ENCODE assay signal across 11 mouse cellular contexts in the genomic region with DNA sequence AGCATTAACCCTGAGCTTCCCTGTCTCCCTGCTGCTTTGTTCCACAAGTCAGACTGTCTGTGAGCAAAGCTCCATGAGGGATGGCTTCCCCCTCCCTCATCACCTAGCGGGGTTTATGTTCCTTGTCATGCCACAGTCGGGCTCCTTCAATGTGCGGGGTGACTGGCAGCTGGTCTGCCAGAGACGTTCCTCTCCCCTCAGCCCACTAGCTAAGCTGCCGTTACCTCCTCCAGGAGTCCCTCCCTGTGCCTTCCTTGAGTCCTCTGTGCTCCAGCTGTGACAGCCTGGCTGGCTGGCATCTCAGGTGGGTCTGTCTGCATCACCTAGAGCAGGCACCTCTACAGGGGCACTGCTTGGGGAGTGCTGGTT. TPM values are rescaled to one million over a fixed set of nuclear protein-coding genes. Genes with fewer than 3 reads are reported as not detected.
DNase-seq lines count a peak whose midpoint lies in the region; ATAC-seq lines count a peak whose summit lies in the region.
"Had no signal": no experiment of that assay in that cellular context is flagged by ENCODE, and none has a peak within 500 bp of the region (broad histone marks: within the 10 kb centered on the region; RNA-seq: fewer than 3 reads in every experiment).

No protein-coding gene starts in this region.

- no peak overlapping the region for H3K4me3 ChIP-seq in heart, embryonic 13.5 days
- H3K4me3 ChIP-seq in neural tube, embryonic 11.5 days (ENCODE audit: low read depth, low read length), result no peak overlapping the region
- H3K4me3 ChIP-seq in neural tube, embryonic 15.5 days (replicated peaks), result no peak overlapping the region
- no peak overlapping the region for H3K4me3 ChIP-seq in hindbrain, embryonic 16.5 days (ENCODE audit: low read length)
- no peak overlapping the region for H3K4me3 ChIP-seq in liver, embryonic 11.5 days (ENCODE audit: low read depth, low read length)

- peak overlapping the region; percentile 61; the same call in 1 of the 2 replicates for H3K27ac ChIP-seq in heart, embryonic 13.5 days (replicated peaks)
- H3K27ac ChIP-seq in neural tube, embryonic 11.5 days (ENCODE audit: low read depth, low read length), result 0 out of 2 replicates have a peak overlapping the region, but pooled peaks have one; percentile 6
- no peak overlapping the region for H3K27ac ChIP-seq in neural tube, embryonic 15.5 days (replicated peaks)
- no peak overlapping the region for H3K27ac ChIP-seq in hindbrain, embryonic 16.5 days (ENCODE audit: low read depth, low read length)
- no peak overlapping the region for H3K27ac ChIP-seq in liver, embryonic 11.5 days (ENCODE audit: low read depth, low read length)

- no peaks in the 10 kb centered on the region for H3K27me3 ChIP-seq in heart, embryonic 13.5 days (replicated peaks)
- no peaks in the 10 kb centered on the region for H3K27me3 ChIP-seq in neural tube, embryonic 11.5 days (ENCODE audit: control insufficient read depth, insufficient read depth, low read length)
- no peaks in the 10 kb centered on the region for H3K27me3 ChIP-seq in neural tube, embryonic 15.5 days (replicated peaks)
- no peaks in the 10 kb centered on the region for H3K27me3 ChIP-seq in hindbrain, embryonic 16.5 days (replicated peaks; ENCODE audit: control insufficient read depth, insufficient read depth, low read length)
- no peaks in the 10 kb centered on the region for H3K27me3 ChIP-seq in liver, embryonic 11.5 days (replicated peaks; ENCODE audit: control insufficient read depth, insufficient read depth, low read length)

- WGBS in heart, embryonic 13.5 days, result 55% methylated on average over 5 of the region's 5 CpGs
- 62% methylated on average over 5 of the region's 5 CpGs for WGBS in neural tube, embryonic 11.5 days
- WGBS in neural tube, embryonic 15.5 days, result 43% methylated on average over 5 of the region's 5 CpGs
- WGBS in hindbrain, embryonic 16.5 days, result 33% methylated on average over 5 of the region's 5 CpGs
- 76% methylated on average over 5 of the region's 5 CpGs for WGBS in liver, embryonic 11.5 days

- DNase-seq in heart, postnatal 36 days, result no peak
- no peak for DNase-seq in neural tube, embryonic 11.5 days (ENCODE audit: low spot score)
- no peak for DNase-seq in liver, embryonic 11.5 days (ENCODE audit: low spot score)
- DNase-seq in urinary bladder, postnatal 4 days (ENCODE audit: low spot score in 2 of 2), result no peak
- DNase-seq: kidney, postnatal 36 days had no signal

- H3K4me1 ChIP-seq in heart, embryonic 13.5 days, result peaks cover 44% of the 10 kb centered on the region
- H3K4me1 ChIP-seq in neural tube, embryonic 11.5 days (ENCODE audit: control insufficient read depth, insufficient read depth, low read length), result peaks cover 3% of the 10 kb centered on the region; the same call in 1 of the 2 replicates
- H3K4me1 ChIP-seq in neural tube, embryonic 15.5 days, result peaks cover 22% of the 10 kb centered on the region
- H3K4me1 ChIP-seq in hindbrain, embryonic 16.5 days (ENCODE audit: control insufficient read depth, insufficient read depth, low read depth, low read length), result peaks cover 19% of the 10 kb centered on the region
- no peaks in the 10 kb centered on the region for H3K4me1 ChIP-seq in liver, embryonic 11.5 days (replicated peaks; ENCODE audit: control insufficient read depth, insufficient read depth, low read length)

- H3K4me2 ChIP-seq in heart, embryonic 13.5 days, result no peak overlapping the region
- no peak overlapping the region for H3K4me2 ChIP-seq in neural tube, embryonic 11.5 days (ENCODE audit: low read depth)
- H3K4me2 ChIP-seq in neural tube, embryonic 15.5 days, result no peak overlapping the region
- H3K4me2 ChIP-seq in hindbrain, embryonic 16.5 days (ENCODE audit: low read length), result peak overlapping the region; percentile 31; the same call in 1 of the 2 replicates
- no peak overlapping the region for H3K4me2 ChIP-seq in liver, embryonic 11.5 days

- peaks cover 52% of the 10 kb centered on the region for H3K36me3 ChIP-seq in heart, embryonic 13.5 days
- no peaks in the 10 kb centered on the region for H3K36me3 ChIP-seq in neural tube, embryonic 11.5 days (ENCODE audit: control insufficient read depth, insufficient read depth, low read length)
- peaks cover 29% of the 10 kb centered on the region for H3K36me3 ChIP-seq in neural tube, embryonic 15.5 days
- peaks cover 8% of the 10 kb centered on the region for H3K36me3 ChIP-seq in hindbrain, embryonic 16.5 days (ENCODE audit: control insufficient read depth, insufficient read depth, low read length)
- 0 out of 2 replicates have a peak, but pooled peaks cover 6% of the 10 kb centered on the region for H3K36me3 ChIP-seq in liver, embryonic 11.5 days (ENCODE audit: control insufficient read depth, insufficient read depth, low read length)

- no peak for ATAC-seq in heart, embryonic 13.5 days (ENCODE audit: extremely low read depth, insufficient number of reproducible peaks, low FRiP score, low TSS enrichment)
- no peak for ATAC-seq in neural tube, embryonic 11.5 days (ENCODE audit: insufficient read depth, low FRiP score, low TSS enrichment)
- ATAC-seq in neural tube, embryonic 15.5 days (ENCODE audit: low FRiP score), result no peak
- ATAC-seq in hindbrain, embryonic 16.5 days, result no peak
- ATAC-seq in liver, embryonic 11.5 days (replicated peaks; ENCODE audit: low FRiP score), result no peak

- H3K9me3 ChIP-seq in heart, embryonic 13.5 days, result no peaks in the 10 kb centered on the region
- H3K9me3 ChIP-seq in neural tube, embryonic 11.5 days (ENCODE audit: control insufficient read depth, low read length), result no peaks in the 10 kb centered on the region
- no peaks in the 10 kb centered on the region for H3K9me3 ChIP-seq in neural tube, embryonic 15.5 days (replicated peaks)
- H3K9me3 ChIP-seq in hindbrain, embryonic 16.5 days (ENCODE audit: control insufficient read depth, low read length), result no peaks in the 10 kb centered on the region
- no peaks in the 10 kb centered on the region for H3K9me3 ChIP-seq in liver, embryonic 11.5 days (ENCODE audit: control insufficient read depth, low read length)

- intact Hi-C loops in heart, postnatal 36 days (cut with DNase I), result no loop called here

- no peak overlapping the region for H3K9ac ChIP-seq in heart, embryonic 13.5 days
- 0 out of 2 replicates have a peak overlapping the region, but pooled peaks have one; percentile 10 for H3K9ac ChIP-seq in neural tube, embryonic 11.5 days (ENCODE audit: low read length)
- no peak overlapping the region for H3K9ac ChIP-seq in neural tube, embryonic 15.5 days (replicated peaks)
- H3K9ac ChIP-seq in hindbrain, embryonic 16.5 days (ENCODE audit: low read depth, low read length), result 0 out of 2 replicates have a peak overlapping the region, but pooled peaks have one; percentile 9
- no peak overlapping the region for H3K9ac ChIP-seq in liver, embryonic 11.5 days (ENCODE audit: low read depth, low read length)

RNA-seq across cellular contexts. Expression of gene Hs1bp3, which starts 18.9 kb away (rescaled TPM):
- 14.3 and 15.6 TPM in 2 replicates for polyA plus RNA-seq in heart, embryonic 13.5 days (2015; fragmentation: Nextera tagmentation; extraction: Ambion mirVana)
- 10 to 100 TPM; 15.9 to 18.0 TPM for total RNA-seq in heart, postnatal 36 days (2021)
- 8.6 and 11.2 TPM in 2 replicates for polyA plus RNA-seq in neural tube, embryonic 11.5 days (2014; fragmentation: Nextera tagmentation; extraction: Ambion mirVana)
- polyA plus RNA-seq in neural tube, embryonic 15.5 days (2015; fragmentation: Nextera tagmentation; extraction: Ambion mirVana), result 8.0 and 10.3 TPM in 2 replicates
- 10.1 and 10.6 TPM in 2 replicates for polyA plus RNA-seq in hindbrain, embryonic 16.5 days (2015; fragmentation: Nextera tagmentation; extraction: Ambion mirVana)
- 8.6 and 8.8 TPM in 2 replicates for polyA plus RNA-seq in liver, embryonic 11.5 days (2014; fragmentation: Nextera tagmentation; extraction: Ambion mirVana)

RNA-seq across cellular contexts. Expression of gene Gdf7, which starts 30.4 kb away (rescaled TPM):
- not detected in 2 replicates for polyA plus RNA-seq in heart, embryonic 13.5 days (2015; fragmentation: Nextera tagmentation; extraction: Ambion mirVana)
- total RNA-seq in heart, postnatal 36 days (2021), result under 1 TPM; 0.43 to 0.83 TPM
- 0.28 and 0.37 TPM in 2 replicates for polyA plus RNA-seq in neural tube, embryonic 11.5 days (2014; fragmentation: Nextera tagmentation; extraction: Ambion mirVana)
- 0.14 TPM in 1 of 2 replicates, not detected in the other for polyA plus RNA-seq in neural tube, embryonic 15.5 days (2015; fragmentation: Nextera tagmentation; extraction: Ambion mirVana)
- 0.28 and 0.29 TPM in 2 replicates for polyA plus RNA-seq in hindbrain, embryonic 16.5 days (2015; fragmentation: Nextera tagmentation; extraction: Ambion mirVana)
- not detected in 2 replicates for polyA plus RNA-seq in liver, embryonic 11.5 days (2014; fragmentation: Nextera tagmentation; extraction: Ambion mirVana)
- total RNA-seq: gastrocnemius, adult 18-20 months; hematopoietic stem cell, adult 5-6 weeks; liver, adult 2 months had no signal
- polyA plus RNA-seq: liver, adult 2 months had no signal

Comparison
In these comparisons a context has a peak if more than half of its experiments do, and no peak if none do; other contexts are left out.
1. H3K27ac ChIP-seq: peak in heart, embryonic 13.5 days (single experiment) and neural tube, embryonic 11.5 days (single experiment); none in neural tube, embryonic 15.5 days (single experiment), hindbrain, embryonic 16.5 days (single experiment) and liver, embryonic 11.5 days (single experiment).
2. H3K9ac ChIP-seq: peak in neural tube, embryonic 11.5 days (single experiment) and hindbrain, embryonic 16.5 days (single experiment); none in heart, embryonic 13.5 days (single experiment), neural tube, embryonic 15.5 days (single experiment) and liver, embryonic 11.5 days (single experiment).